Mouse (Mus musculus) gastrocnemius, postnatal 14 days (tissue): ENCODE measurements around the gene Ube2r2. TPM values are rescaled to one million over a fixed set of nuclear protein-coding genes. Genes with fewer than 3 reads are reported as not detected.

Experiments used
- DNase-seq: peaks from one replicate; pipeline ENCODE4 v3.0.0; 2021; ENCODE audit warnings: mixed read lengths
- intact Hi-C: fragments of 180-260 bp; cut with DNase I; formaldehyde crosslinking; loops from one replicate; pipeline ENCODE4 v1.15.1; 2025; ENCODE audit warnings: low total_unique reads
- total RNA-seq, 2 experiments: library from RNA; stranded (reverse); gene quantifications; 2 replicates each; pipeline ENCODE4 v1.2.3; 2021

Ube2r2 gene
- total RNA-seq, 2 experiments from 2014 or later: 77.4 to 84.4 TPM

DNA sequence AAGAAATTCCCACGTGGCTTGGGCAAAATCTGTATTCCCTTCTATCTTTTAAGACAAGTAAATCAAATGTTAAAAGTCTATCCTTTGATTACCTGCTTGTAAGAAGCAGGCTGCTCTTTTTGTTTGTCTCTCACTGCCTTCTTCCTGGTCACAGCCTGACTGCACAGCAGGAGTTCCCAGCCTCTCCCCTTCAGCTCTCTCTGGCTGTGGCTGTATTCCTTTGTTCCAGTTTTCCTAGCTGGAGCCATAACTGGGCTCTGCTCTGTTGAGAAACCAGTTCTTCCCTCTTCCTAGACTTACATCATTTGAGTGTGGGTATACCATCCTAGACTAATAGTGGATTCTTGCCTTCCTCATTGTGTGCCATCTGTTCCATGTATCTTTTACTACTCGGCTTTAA lies 29.4 kb downstream of the Ube2r2 start:
- intact Hi-C loops: loop anchor here (5.0 kb wide), 1 partner anchor 38 kb away; no protein-coding TSS in a partner anchor
- DNase-seq: no peak

DNA sequence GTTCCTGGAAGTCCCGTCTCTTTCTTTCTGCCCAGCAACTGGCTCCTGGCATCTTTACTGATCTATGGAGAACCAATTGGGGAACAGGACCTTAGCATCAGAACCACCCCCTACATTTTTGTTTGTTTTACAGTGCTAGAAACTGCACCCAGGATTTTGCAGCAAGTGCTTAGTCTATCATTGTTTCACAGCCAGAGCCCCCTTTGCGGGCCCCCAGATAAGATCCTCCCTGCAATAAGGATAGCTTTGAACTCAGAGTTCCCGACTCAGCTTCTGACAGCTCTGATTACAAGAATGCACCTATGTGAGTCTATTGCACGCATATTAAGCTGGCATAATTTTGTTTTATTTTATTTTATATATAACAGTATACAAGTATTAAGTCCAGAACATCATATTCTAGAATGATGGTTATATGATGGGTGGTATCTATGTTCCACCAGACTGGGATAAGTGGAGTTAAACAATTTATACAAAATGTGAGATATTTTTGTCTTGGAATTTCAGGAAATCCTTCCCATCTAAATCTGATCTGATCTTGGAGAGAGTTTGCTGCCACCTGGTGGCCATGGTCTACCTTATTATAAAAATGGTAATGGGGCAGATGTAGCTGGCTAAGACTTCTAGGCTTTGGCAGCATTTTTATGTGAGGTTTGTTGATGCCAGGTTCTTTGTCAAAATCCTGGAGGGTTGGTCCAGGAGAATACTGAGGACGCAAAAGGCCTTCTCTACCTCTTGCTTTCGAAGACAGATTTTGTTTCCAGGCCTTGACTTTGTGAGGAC lies 30.3 kb downstream of the Ube2r2 start:
- DNase-seq: peak; percentile 76
- intact Hi-C loops: loop anchor here (5.0 kb wide), 1 partner anchor 39 kb away; no protein-coding TSS in a partner anchor

DNA sequence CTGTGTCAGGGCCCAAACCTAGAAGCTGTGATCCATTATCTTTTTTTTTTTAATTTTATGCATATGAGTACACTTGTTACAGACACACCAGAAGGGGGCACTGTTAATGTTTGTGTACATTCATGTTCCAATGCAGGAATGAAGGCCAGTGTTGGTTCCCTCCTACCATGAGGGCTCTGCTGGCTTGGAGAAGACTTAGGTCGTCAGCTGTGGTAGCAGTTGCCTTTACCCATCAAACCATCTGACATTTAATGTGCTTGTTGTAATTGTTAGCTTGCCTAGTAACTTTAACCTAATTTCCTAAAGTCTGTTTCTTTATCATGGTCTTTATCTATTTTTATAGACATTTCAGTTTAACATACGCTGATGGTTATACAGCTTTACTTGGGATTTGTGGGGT lies 35.4 kb downstream of the Ube2r2 start:
- DNase-seq: no peak
- intact Hi-C loops: no loop called here

DNA sequence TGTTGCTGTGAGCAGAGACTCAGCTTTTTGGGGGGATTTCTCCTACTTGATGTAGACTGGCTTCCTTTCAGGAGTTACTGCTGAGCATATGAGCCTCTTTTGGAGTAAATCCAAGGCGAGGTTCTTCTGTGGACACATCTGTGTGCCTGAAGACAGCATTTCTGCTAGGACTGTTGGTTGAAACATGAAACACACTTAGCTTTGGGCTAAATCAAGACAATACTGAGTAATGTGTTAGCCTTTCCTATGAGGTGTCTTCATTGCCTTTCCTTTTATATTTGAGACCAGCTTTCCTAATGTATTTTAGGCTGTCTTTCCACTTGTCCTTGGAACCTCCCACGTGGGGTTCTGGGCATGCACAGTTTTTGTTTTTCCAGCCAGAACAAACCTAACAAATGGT lies 39.1 kb downstream of the Ube2r2 start:
- no peak for DNase-seq

DNA sequence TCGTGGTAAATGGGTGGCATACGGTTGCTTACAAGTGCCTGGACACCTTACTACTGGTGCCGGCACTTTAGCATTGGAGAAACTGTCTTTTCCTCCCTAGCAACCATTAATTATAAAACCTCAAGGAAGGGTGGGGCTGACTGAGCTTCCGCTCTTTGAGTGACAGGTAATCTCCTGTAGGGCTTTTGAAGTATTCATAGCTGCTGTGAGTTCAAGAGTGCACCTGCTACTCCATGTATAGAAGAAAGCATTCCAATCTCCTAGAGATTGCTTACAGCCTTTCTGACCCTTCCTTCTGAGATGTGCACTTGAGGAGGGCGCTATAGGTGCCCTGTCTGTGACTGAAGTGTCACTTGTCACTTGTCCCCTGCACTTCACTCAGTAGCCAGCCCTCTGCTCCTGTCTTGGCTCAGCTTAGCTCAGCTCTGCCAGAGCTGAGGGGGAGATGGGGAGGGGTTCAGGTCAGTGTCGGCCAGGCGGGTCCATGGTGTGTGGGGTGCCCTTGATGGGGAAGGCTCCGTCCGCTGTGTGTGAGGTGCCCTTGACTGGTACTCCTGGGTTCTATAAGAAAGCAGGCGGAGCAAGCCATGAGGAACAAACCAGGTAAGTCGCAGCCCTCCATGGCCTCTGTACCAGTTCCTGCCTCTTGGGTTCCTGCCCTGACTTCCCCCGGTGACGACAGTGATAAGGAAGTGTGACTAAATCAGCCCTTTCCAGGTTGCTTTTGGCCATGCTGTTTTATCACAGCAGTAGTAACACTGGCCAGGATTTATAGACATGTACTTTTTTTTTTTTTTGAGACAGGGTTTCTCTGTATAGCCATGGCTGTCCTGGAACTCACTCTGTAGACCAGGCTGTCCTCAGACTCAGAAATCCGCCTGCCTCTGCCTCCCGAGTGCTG lies 44.5 kb downstream of the Ube2r2 start:
- DNase-seq: no peak
- intact Hi-C loops: no loop called here

More for the DNA sequence above, 39.1 kb downstream of the Ube2r2 start:
- intact Hi-C loops: no loop called here

DNA sequence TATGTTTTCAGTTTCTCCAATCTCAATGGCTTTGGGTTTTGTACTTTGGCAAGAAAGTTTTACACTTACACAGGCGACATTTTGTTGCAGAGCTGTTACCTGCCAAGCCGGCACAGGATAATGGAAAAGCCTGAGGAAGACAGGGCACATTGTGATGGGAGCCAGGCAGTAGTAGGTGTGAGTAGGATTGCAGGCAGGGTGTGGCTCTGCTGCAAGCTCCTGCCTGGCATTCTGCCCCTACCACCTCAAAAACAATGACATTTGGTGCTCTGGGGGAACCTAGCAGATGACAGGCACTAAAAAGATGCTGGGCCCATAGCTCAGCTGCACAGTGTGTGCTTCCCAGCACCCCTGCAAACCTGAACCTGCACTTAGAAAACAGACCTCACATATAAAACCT lies 54.3 kb downstream of the Ube2r2 start:
- intact Hi-C loops: no loop called here
- no peak for DNase-seq

DNA sequence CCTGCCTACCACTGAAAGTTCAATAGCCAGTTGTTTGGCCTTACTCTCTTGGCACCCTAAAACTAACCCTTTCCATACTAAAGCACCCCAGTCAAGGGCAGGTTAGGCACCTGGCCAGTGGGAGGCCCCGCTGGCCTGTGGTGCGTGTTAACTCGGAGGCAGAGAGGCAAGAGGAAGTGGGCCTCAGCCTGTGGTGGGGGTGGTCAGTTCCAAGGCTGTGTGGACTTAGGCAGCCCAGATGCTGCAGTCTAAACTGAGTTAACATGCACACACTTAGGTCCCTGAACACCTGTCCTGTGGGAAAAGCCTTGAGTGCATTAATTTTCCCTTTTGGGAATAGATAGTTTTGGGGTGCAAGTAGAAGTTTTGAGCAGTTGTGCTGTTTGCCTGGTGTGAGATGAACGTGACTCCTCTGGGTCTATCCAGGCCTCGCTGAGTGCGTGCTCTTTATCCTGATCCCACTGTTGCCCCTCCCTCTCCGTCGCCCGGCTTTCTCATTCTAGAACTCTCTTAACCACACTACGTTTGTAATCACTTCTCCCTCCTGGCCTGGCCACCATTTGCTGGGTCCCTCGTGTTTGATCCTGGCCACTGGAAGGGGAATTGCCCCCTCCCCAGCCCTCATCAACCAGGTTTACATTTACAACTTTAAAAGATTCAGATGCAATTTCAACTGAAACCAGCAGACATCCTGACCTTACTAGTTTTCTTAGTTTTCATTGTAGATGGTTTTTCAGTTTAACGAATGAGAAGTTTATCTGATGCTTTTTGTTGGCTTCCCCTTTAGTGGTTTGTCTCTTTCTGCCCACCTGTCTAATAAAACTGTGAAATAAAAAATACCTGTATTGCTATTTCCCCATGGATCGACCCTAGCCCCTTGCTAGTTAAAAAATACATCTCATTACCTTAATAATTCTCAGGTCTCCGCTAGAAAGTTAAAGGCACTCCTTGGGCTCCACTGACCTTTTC lies 57.3 kb downstream of the Ube2r2 start:
- intact Hi-C loops: no loop called here
- DNase-seq: no peak

DNA sequence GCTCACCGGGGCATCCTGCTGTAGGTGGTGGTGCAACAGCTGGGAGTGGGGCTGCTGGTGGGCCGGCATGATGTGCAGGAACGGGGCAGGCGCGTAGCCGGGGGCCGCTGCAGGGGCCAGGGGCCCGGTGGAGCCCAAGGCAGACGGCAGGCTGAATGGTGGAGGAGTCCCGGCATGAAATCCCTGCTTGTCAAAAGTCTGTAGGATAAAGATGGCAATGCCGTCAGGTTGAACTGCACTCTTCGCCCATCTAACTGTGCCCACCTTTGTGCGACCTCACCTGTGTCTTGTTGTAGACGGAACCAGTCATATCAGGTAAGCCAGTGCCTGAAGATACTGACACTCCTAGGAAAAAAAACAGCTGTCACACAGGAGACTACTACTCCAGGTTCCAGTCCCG lies 59.8 kb downstream of the Ube2r2 start:
- no peak for DNase-seq
- intact Hi-C loops: no loop called here

DNA sequence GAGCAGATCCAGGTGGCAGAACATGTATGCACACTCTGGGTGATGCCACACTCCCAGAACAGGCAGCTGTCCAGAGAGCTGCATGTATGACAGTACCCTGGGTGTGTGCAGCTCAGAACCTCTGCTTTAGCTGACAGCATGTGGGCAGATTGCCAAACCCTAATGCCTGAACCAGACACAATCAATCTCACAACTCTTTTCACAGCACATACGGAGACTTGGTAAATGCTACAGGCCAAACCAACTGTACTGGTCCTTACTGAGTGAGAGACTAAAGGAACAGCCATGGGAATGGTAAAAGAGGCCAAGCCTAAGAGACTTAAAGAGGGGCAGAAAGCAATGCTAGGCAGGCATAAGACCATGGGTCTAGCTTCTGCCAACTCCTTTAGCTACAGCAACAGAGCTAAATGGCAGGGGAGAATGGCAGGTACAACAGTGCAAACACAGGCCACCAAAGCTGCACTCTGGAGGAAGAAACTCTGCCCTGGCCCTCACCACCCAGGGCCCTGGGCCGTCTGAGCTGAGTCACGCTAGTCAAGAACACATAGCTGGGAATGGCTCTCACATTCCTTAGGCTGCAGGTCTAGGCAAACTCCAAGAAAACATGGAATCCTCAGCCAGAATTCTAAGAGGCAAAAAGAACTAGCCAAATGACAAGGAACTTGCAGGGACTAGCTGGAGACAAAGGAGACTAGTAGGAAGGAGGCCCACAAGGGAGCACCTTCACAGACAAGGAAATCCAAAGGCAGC lies 61.5 kb downstream of the Ube2r2 start:
- peak; percentile 28 for DNase-seq

DNA sequence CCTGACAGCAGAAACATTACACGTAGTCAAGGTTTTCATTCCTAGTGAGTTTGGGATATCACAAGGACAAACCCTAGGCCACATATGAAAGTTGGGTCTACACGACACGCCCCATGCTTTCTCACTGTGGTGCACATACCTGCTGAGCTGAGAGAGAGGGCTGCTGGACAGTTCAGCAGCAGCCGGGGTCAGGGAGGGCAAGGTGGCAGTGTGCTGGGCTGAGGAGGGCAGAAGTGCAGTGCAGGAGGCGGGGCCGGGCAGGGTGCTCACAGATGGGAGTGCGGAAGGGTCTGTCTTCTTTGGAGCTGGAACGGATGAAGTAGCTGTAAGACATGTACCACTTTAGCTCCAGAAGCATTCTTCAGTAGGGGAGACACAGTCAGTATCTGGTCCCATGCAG lies 66.6 kb downstream of the Ube2r2 start:
- intact Hi-C loops: no loop called here
- no peak for DNase-seq

More for the DNA sequence above, 61.5 kb downstream of the Ube2r2 start:
- intact Hi-C loops: no loop called here

DNA sequence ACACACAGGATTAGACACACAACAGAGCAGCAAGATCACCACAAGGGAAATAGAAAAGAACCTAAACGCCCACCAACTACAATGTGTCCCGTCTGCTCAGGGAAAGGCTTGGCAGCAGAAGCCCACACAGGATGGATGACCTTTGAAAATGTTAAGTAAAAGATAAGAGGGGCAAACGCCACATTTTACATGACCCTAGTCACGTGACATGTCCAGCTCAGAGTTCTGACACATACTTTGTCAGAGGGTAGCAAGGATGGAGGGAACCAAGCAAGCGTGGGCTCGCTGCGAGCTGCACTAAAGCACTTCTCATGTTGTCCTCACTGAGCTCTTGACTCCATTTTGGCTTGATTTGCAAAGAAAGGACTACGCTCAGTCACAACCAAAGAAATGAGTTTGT lies 70.2 kb downstream of the Ube2r2 start:
- DNase-seq: no peak
- intact Hi-C loops: no loop called here

DNA sequence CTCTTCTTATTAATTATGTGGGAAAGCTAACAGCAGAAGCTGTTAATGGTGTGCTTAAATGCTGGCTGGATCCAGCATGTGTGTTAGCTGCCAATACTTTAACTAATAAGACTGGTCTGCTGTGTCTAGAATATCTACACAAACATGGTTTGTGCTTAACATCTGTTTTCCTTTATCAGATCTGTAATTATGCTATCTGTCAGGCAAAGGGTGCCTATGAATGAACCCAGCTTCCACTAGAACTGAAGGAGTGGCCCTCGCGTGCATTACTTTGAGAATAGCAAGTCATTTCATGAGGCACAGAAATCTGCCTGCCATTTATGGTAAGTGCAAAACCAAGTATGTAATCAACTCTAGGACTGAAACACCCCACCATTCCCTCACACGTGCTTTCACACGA lies 72.5 kb downstream of the Ube2r2 start:
- DNase-seq: no peak
- intact Hi-C loops: no loop called here

DNA sequence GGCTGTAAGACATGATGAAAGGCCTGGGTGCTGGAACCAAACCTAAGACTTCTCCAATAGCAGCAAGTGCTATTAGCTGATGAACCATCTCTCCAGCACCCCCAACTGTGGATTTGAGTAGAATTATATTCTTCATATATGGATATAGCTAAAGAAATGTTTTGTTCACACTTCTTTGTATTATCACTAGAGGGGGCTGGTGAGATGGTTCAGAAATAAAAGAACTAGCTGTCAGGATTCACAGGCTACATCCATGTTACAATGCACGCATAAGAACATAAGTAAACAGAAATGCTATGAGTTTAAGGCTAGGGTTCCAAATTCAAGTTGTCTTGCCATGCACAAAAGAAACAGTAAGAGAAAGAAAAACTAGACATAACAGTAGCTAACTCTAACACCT lies 89.9 kb downstream of the Ube2r2 start:
- intact Hi-C loops: loop anchor here (5.0 to 10.0 kb wide), 2 partner anchors 57 to 159 kb away; no protein-coding TSS in a partner anchor
- DNase-seq: no peak

DNA sequence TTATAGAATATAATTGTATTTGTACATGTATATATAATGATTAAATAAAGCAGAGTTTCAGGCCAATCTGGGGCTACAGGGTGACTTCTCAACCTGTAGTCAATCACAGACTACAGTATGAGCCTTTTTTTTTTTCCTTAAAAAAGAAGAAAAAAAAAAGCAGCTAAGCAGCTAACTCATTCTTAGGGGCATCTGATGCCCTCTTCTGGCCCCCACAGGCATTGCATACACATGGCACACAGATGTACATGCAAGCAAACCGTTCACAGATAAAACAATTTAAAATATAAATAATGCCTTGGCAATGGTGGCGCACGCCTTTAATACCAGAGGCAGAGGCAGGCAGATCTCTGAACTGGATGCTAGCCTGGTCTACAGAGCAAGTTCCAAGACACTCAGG lies 90.8 kb downstream of the Ube2r2 start:
- peak; percentile 38 for DNase-seq
- intact Hi-C loops: loop anchor here (5.0 to 10.0 kb wide), 2 partner anchors 56 to 158 kb away; no protein-coding TSS in a partner anchor

DNA sequence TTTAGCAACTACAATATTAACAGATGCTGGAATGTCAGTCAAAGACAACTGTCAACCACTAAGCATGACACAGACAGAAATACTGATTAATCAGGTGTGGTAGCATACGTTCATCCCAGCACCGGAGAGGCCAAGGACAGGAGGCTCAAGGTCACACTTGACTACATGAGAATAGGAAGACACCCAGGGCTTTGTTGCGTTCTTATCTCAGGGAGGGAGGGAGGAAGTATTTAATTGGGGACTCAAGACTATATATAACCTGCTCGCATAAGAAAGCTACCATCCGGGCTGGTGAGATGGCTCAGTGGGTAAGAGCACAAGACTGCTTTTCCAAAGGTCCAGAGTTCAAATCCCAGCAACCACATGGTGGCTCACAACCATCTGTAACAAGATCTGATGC lies 100.1 kb downstream of the Ube2r2 start:
- intact Hi-C loops: no loop called here
- no peak for DNase-seq

DNA sequence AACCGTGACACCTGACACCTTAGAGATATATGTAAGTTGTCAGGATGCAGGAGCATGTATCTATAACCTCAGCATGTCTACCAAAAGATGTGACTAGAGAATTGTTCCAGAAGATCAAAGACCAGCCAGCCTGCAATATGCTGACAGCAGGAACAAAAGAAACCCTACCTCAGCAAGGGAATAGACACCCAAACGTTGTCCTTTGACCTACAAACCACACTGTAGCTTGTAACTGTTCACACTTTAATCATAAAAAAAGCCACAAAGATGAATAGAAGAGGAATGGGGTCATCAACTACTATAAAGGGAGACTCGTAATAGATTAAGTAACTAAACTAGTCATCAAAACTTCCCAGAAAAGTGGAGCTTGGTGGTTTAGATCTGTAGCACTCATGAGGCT lies 105.4 kb downstream of the Ube2r2 start:
- no peak for DNase-seq
- intact Hi-C loops: no loop called here
